Mouse (Mus musculus): ENCODE results near the gene Rpl36a. TPM values are rescaled to one million over a fixed set of nuclear protein-coding genes. Genes with fewer than 3 reads are reported as not detected.

Gene Rpl36a
- polyA plus RNA-seq (2014; fragmentation: Illumina TruSeq; extraction: RNeasy Lipid Tissue Mini Kit (QIAGEN cat#74804); ENCODE audit: low replicate concordance), result 502 TPM

GRCm38 (mm10) chrX:134585103-134586002 lies at the start of gene Rpl36a:
Rpl36a (plus strand) TSS chrX:134585654.

GRCm38 (mm10) chrX:134541145-134541954 lies 44.1 kb upstream of the Rpl36a start, which contains the start of gene Timm8a1:
Timm8a1 (minus strand) TSS chrX:134541865.

GRCm38 (mm10) chrX:134582888-134583669 lies 2.4 kb upstream of the Rpl36a start, which contains the start of gene Btk:
Btk (minus strand) TSS chrX:134583570.

GRCm38 (mm10) chrX:134600659-134601379 lies 15.4 kb downstream of the Rpl36a start, which contains the start of the genes Gla and Hnrnph2:
Gla (minus strand) TSS chrX:134601125.
Hnrnph2 (plus strand) TSS chrX:134601179.

Other genes with a start within 250 kb of the Rpl36a start
- gene Drp2, start 181.1 kb upstream of the Rpl36a start, polyA plus RNA-seq (2014; fragmentation: Illumina TruSeq; extraction: RNeasy Lipid Tissue Mini Kit (QIAGEN cat#74804); ENCODE audit: low replicate concordance), result 0.41 TPM
- gene Taf7l, start 109.2 kb upstream of the Rpl36a start, polyA plus RNA-seq (2014; fragmentation: Illumina TruSeq; extraction: RNeasy Lipid Tissue Mini Kit (QIAGEN cat#74804); ENCODE audit: low replicate concordance), result not detected
- gene Timm8a1, start 43.8 kb upstream of the Rpl36a start, polyA plus RNA-seq (2014; fragmentation: Illumina TruSeq; extraction: RNeasy Lipid Tissue Mini Kit (QIAGEN cat#74804); ENCODE audit: low replicate concordance), result 150 TPM
- gene Btk, start 2.1 kb upstream of the Rpl36a start, polyA plus RNA-seq (2014; fragmentation: Illumina TruSeq; extraction: RNeasy Lipid Tissue Mini Kit (QIAGEN cat#74804); ENCODE audit: low replicate concordance), result 4.3 TPM
- gene Gla, start 15.5 kb downstream of the Rpl36a start, polyA plus RNA-seq (2014; fragmentation: Illumina TruSeq; extraction: RNeasy Lipid Tissue Mini Kit (QIAGEN cat#74804); ENCODE audit: low replicate concordance), result 6.3 TPM
- gene Hnrnph2, start 15.5 kb downstream of the Rpl36a start, polyA plus RNA-seq (2014; fragmentation: Illumina TruSeq; extraction: RNeasy Lipid Tissue Mini Kit (QIAGEN cat#74804); ENCODE audit: low replicate concordance), result 181 TPM
- 0.93 TPM for gene Armcx4, start 100.9 kb downstream of the Rpl36a start, polyA plus RNA-seq (2014; fragmentation: Illumina TruSeq; extraction: RNeasy Lipid Tissue Mini Kit (QIAGEN cat#74804); ENCODE audit: low replicate concordance)
- 9.7 TPM for gene Armcx1, start 132.3 kb downstream of the Rpl36a start, polyA plus RNA-seq (2014; fragmentation: Illumina TruSeq; extraction: RNeasy Lipid Tissue Mini Kit (QIAGEN cat#74804); ENCODE audit: low replicate concordance)
- gene Armcx6, start 165.8 kb downstream of the Rpl36a start, polyA plus RNA-seq (2014; fragmentation: Illumina TruSeq; extraction: RNeasy Lipid Tissue Mini Kit (QIAGEN cat#74804); ENCODE audit: low replicate concordance), result not detected
- 21.5 TPM for gene Armcx3, start 170.9 kb downstream of the Rpl36a start, polyA plus RNA-seq (2014; fragmentation: Illumina TruSeq; extraction: RNeasy Lipid Tissue Mini Kit (QIAGEN cat#74804); ENCODE audit: low replicate concordance)
- gene Armcx2, start 223.6 kb downstream of the Rpl36a start, polyA plus RNA-seq (2014; fragmentation: Illumina TruSeq; extraction: RNeasy Lipid Tissue Mini Kit (QIAGEN cat#74804); ENCODE audit: low replicate concordance), result 8.4 TPM

Data from small intestine, adult 10 weeks (tissue).